In the genomic region with DNA sequence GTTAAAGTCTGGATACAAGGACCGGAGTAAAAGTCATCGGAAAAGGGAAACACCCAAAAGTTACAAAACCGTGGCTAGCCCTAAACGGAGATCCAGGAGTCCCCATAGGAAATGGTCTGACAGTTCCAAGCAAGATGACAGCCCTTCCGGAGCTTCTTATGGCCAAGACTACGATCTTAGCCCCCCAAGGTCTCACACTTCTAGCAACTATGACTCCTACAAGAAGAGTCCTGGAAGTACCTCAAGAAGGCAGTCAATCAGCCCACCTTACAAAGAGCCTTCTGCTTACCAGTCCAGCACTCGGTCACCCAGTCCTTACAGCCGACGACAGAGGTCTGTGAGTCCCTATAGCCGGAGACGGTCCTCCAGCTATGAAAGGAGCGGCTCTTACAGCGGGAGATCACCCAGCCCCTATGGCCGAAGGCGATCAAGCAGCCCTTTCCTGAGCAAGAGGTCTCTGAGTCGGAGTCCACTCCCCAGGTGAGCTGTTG, we compare ENCODE assay signal across 8 mouse cellular contexts. TPM values are rescaled to one million over a fixed set of nuclear protein-coding genes. Genes with fewer than 3 reads are reported as not detected.
DNase-seq lines count a peak whose midpoint lies in the region; ATAC-seq and TF ChIP-seq lines count a peak whose summit lies in the region.

No protein-coding gene starts in this region.

- H3K9me3 ChIP-seq in heart, embryonic 12.5 days (replicated peaks), result no peaks in the 10 kb centered on the region
- no peaks in the 10 kb centered on the region for H3K9me3 ChIP-seq in kidney, embryonic 16.5 days (ENCODE audit: low read length)

- under 1% methylated on average over 16 of the region's 16 CpGs for WGBS in heart, embryonic 12.5 days
- 0% methylated on average over 16 of the region's 16 CpGs for WGBS in kidney, embryonic 16.5 days

- H3K4me3 ChIP-seq in cortical plate, adult 2 months (ENCODE audit: insufficient read depth, low read length), result peak overlapping the region; percentile 84
- H3K4me3 ChIP-seq in heart, embryonic 12.5 days, result peak overlapping the region; percentile 97
- H3K4me3 ChIP-seq in kidney, embryonic 16.5 days (ENCODE audit: low read length), result peak overlapping the region; percentile 82

- no peak for TF ChIP-seq POLR2A in cortical plate, adult 2 months (IDR thresholded peaks at IDR 0.05; ENCODE audit: extremely low read depth, insufficient read depth, low read length)

- H3K27ac ChIP-seq in cortical plate, adult 2 months (ENCODE audit: insufficient read depth, low read length), result no peak overlapping the region
- peak overlapping the region; percentile 100 for H3K27ac ChIP-seq in heart, embryonic 12.5 days (ENCODE audit: poor library complexity, severe bottlenecking)
- peak overlapping the region; percentile 100; the same call in 1 of the 2 replicates for H3K27ac ChIP-seq in kidney, embryonic 16.5 days (ENCODE audit: low read length)

- no peaks in the 10 kb centered on the region for H3K27me3 ChIP-seq in heart, embryonic 12.5 days (replicated peaks)
- no peaks in the 10 kb centered on the region for H3K27me3 ChIP-seq in kidney, embryonic 16.5 days (ENCODE audit: insufficient read depth, low read length)

- peaks cover 19% of the 10 kb centered on the region for H3K36me3 ChIP-seq in heart, embryonic 12.5 days
- peaks cover 10% of the 10 kb centered on the region; the same call in 1 of the 2 replicates for H3K36me3 ChIP-seq in kidney, embryonic 16.5 days (ENCODE audit: insufficient read depth, low read length)

- intact Hi-C loops in gastrocnemius, postnatal 14 days (cut with DNase I; ENCODE audit: low total_unique reads), result no loop called here

- ATAC-seq in heart, embryonic 12.5 days (ENCODE audit: insufficient number of reproducible peaks, low FRiP score), result no peak
- no peak for ATAC-seq in kidney, embryonic 16.5 days (ENCODE audit: low FRiP score, low TSS enrichment)

- H3K9ac ChIP-seq in heart, embryonic 12.5 days, result peak overlapping the region; percentile 100
- peak overlapping the region; percentile 97 for H3K9ac ChIP-seq in kidney, embryonic 16.5 days (replicated peaks; ENCODE audit: low read length)

- no peaks in the 10 kb centered on the region for H3K4me1 ChIP-seq in cortical plate, adult 2 months (ENCODE audit: control insufficient read depth, insufficient read depth, low read length)
- peaks cover 8% of the 10 kb centered on the region; the same call in 1 of the 2 replicates for H3K4me1 ChIP-seq in heart, embryonic 12.5 days (replicated peaks)
- peaks cover 6% of the 10 kb centered on the region; the same call in 1 of the 2 replicates for H3K4me1 ChIP-seq in kidney, embryonic 16.5 days (ENCODE audit: insufficient read depth, low read length)

- peak; percentile 13 for DNase-seq in gastrocnemius, postnatal 14 days
- DNase-seq in gastrocnemius, adult 8-10 months (ENCODE audit: low spot score in 2 of 2), result no peak
- peak; percentile 27 to 29 for DNase-seq in lung, postnatal 4 days
- peak; percentile 14 to 17 for DNase-seq in spleen, postnatal 14 days (ENCODE audit: low spot score in 2 of 2)
- DNase-seq in layer of hippocampus, postnatal 14 days (ENCODE audit: low spot score in 2 of 2), result no peak

- no peak for TF ChIP-seq CTCF in cortical plate, adult 2 months (IDR thresholded peaks at IDR 0.05; ENCODE audit: extremely low read depth, insufficient read depth, low read length)

- peak overlapping the region; percentile 75 for H3K4me2 ChIP-seq in heart, embryonic 12.5 days
- H3K4me2 ChIP-seq in kidney, embryonic 16.5 days (replicated peaks; ENCODE audit: low read depth, low read length), result peak overlapping the region; percentile 68

RNA-seq across cellular contexts. Expression of a gene that starts 1.1 kb away (rescaled TPM):
- total RNA-seq in gastrocnemius, postnatal 14 days (2021), result 10 to 100 TPM; 14.6 to 17.0 TPM
- total RNA-seq in gastrocnemius, adult 8-10 months (2022), result 10 to 100 TPM; 10.5 to 15.2 (median 11.3) TPM
- polyA plus RNA-seq in cortical plate, adult 2 months (2012; rRNA removed), result 18.1 and 18.6 TPM in 2 replicates
- polyA plus RNA-seq in heart, embryonic 12.5 days (2016; fragmentation: Nextera tagmentation; extraction: Ambion mirVana), result 9.4 and 10.6 TPM in 2 replicates
- polyA plus RNA-seq in kidney, embryonic 16.5 days (2015; fragmentation: Nextera tagmentation; extraction: Ambion mirVana), result 9.2 and 12.4 TPM in 2 replicates
- 10 to 100 TPM; 36.9 to 37.2 TPM for total RNA-seq in layer of hippocampus, postnatal 14 days (2021)

RNA-seq across cellular contexts. Expression of a gene that starts 10.9 kb away (rescaled TPM):
- 10 to 100 TPM; 23.0 to 24.6 TPM for total RNA-seq in gastrocnemius, postnatal 14 days (2021)
- 10 to 100 TPM; 21.4 to 28.2 (median 25.6) TPM for total RNA-seq in gastrocnemius, adult 8-10 months (2022)
- 21.7 and 23.3 TPM in 2 replicates for polyA plus RNA-seq in cortical plate, adult 2 months (2012; rRNA removed)
- 46.3 TPM in 2 replicates for polyA plus RNA-seq in heart, embryonic 12.5 days (2016; fragmentation: Nextera tagmentation; extraction: Ambion mirVana)
- polyA plus RNA-seq in kidney, embryonic 16.5 days (2015; fragmentation: Nextera tagmentation; extraction: Ambion mirVana), result 64.6 and 67.9 TPM in 2 replicates
- 10 to 100 TPM; 44.8 to 51.3 TPM for total RNA-seq in layer of hippocampus, postnatal 14 days (2021)

RNA-seq across cellular contexts. Expression of a gene that starts 53.8 kb away (rescaled TPM):
- total RNA-seq in gastrocnemius, postnatal 14 days (2021), result 10 to 100 TPM in 1 of 2 experiments, 1 to 10 TPM in 1; 8.9 to 12.1 TPM
- total RNA-seq in gastrocnemius, adult 8-10 months (2022), result 10 to 100 TPM in 2 of 4 experiments, 1 to 10 TPM in 2; 8.0 to 12.4 (median 9.4) TPM
- 25.0 and 25.6 TPM in 2 replicates for polyA plus RNA-seq in cortical plate, adult 2 months (2012; rRNA removed)
- polyA plus RNA-seq in heart, embryonic 12.5 days (2016; fragmentation: Nextera tagmentation; extraction: Ambion mirVana), result 13.3 and 14.8 TPM in 2 replicates
- 20.0 and 21.0 TPM in 2 replicates for polyA plus RNA-seq in kidney, embryonic 16.5 days (2015; fragmentation: Nextera tagmentation; extraction: Ambion mirVana)
- 10 to 100 TPM; 29.9 to 38.4 TPM for total RNA-seq in layer of hippocampus, postnatal 14 days (2021)

Comparison
In these comparisons a context has a peak if more than half of its experiments do, and no peak if none do; other contexts are left out.
1. DNase-seq: peak in gastrocnemius, postnatal 14 days (single experiment), lung, postnatal 4 days (2 of 2) and spleen, postnatal 14 days (2 of 2); none in gastrocnemius, adult 8-10 months (0 of 2) and layer of hippocampus, postnatal 14 days (0 of 2).
2. Peak in every context shown above with its lines, with median percentiles within 50 percentile points of each other: H3K4me3 ChIP-seq.